Mouse (Mus musculus): ENCODE data around the gene Gm33543.

Gene Gm33543

GRCm38 (mm10) chr10:95777701-95778320 lies 64.9 kb downstream of the Gm33543 start:
- no peak for DNase-seq (ENCODE audit: low read depth)

DNA sequence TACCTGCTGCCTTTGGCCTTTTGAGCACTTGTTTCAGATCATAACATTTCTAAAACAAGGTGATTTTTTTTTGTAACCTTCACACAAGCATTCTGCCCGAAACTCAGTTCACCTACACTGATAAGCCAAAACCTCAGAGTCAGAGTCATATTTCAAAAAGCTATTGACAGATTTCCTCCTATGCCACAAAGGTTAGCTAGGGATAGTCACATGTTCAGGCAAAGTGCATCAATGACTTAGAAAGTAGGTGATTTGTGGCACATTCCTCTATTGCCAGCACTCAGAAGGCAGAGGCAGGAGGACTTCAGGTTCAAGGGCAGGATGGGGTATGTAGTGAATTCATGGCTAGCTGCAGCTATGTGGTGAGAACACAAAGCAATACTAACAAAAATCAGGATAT lies 65.7 kb downstream of the Gm33543 start:
- DNase-seq (ENCODE audit: low read depth) = no peak

DNA sequence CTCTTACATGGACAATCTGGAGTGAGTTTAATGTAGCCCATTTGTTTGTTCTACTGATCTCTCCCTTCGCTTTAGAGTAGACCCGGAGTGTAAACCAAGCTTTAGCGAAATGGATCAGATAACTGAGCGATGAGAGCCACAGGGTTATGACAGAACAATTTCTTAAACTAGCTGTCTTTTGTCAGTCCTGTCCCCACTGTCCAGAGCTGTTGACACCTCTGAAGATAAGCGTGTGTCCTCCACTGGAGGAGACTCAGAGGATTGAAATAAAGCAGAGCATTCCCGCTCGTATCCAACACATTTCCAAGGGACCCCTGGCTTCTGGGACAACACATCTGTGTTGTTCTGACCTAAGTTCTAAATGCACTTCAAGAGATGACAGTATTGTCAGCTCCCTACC lies 67.9 kb downstream of the Gm33543 start:
- DNase-seq (ENCODE audit: low read depth) = no peak

DNA sequence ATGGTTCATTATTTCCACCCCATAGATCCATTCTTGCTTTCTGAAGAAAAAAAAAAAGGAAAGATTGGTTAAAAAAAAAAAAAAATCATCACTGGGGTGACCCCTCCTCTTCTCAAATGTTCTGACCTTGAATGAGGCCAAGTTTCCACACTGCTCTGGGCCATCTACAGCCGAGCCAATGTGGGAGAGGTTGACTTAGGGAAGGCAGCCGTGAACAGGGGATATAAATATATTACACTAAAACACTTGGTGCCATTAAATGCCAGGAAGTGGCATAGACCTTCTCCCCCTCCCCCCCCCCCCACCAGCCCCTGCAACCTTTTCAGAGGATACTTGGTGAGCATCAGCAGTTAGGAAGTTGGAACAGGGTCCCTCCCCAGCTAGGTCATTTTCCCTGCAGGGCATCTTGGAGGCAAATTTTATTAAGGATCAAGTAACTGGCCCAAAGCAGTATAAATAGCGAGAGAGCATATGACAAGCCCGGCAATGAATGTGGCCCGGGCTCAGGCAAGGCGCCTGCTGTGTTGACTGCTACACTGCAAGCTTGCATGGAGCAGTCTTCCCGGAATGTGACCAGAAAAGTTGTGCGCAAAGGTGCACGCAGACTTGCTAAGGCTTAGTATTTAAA lies 68.6 kb downstream of the Gm33543 start:
- DNase-seq (ENCODE audit: low read depth) = no peak
